Mouse (Mus musculus) MEL (cell line): ENCODE measurements around the gene Naaladl2. TPM values are rescaled to one million over a fixed set of nuclear protein-coding genes. Genes with fewer than 3 reads are reported as not detected.

ENCODE experiments used
- DNase-seq: peaks from one replicate; pipeline ENCODE4 v3.0.0; 2011; ENCODE audit warnings: low read depth, low spot score
- H3K27ac ChIP-seq: 2 replicates; pipeline ENCODE4 v1.5.1; 2012; ENCODE audit warnings: low read depth, mild to moderate bottlenecking, control low read depth, low read length, moderate library complexity; ENCODE audit not compliant: control insufficient read depth
- H3K27me3 ChIP-seq, 2 experiments: fragments of 150-350 bp in 1 of 2; sonication (generic) in 1 of 2; 2 replicates each; pipeline ENCODE4 v1.6.1; 2012; ENCODE audit warnings: low read length in 2 of 2, mild to moderate bottlenecking in 2 of 2, improper control_type of control experiment in 1 of 2, moderate library complexity in 1 of 2; ENCODE audit not compliant: insufficient read depth in 2 of 2, control insufficient read depth in 1 of 2
- H3K36me3 ChIP-seq, 2 experiments: 2 replicates each; pipeline ENCODE4 v1.6.1; 2012 to 2014; ENCODE audit warnings: low read length in 2 of 2, improper control_type of control experiment in 1 of 2, inconsistent platforms in 1 of 2, mild to moderate bottlenecking in 1 of 2; ENCODE audit not compliant: insufficient read depth in 2 of 2, control insufficient read depth in 1 of 2
- H3K4me1 ChIP-seq, 2 experiments: fragments of 150-350 bp in 1 of 2; sonication (generic) in 1 of 2; 2 replicates each; pipeline ENCODE4 v1.6.1; 2012; ENCODE audit warnings: low read length in 2 of 2, improper control_type of control experiment in 1 of 2, mild to moderate bottlenecking in 1 of 2; ENCODE audit not compliant: insufficient read depth in 2 of 2, control insufficient read depth in 1 of 2
- H3K4me3 ChIP-seq, 2 experiments: fragments of 150-350 bp in 1 of 2; sonication (generic) in 1 of 2; 2 replicates each; pipeline ENCODE4 v1.5.1; 2012; ENCODE audit warnings: low read depth in 2 of 2, low read length in 2 of 2, mild to moderate bottlenecking in 2 of 2, moderate library complexity in 2 of 2, control low read depth in 1 of 2, improper control_type of control experiment in 1 of 2; ENCODE audit not compliant: control insufficient read depth in 1 of 2, insufficient read depth in 1 of 2
- H3K79me2 ChIP-seq: 2 replicates; pipeline ENCODE4 v1.6.1; 2012; ENCODE audit warnings: mild to moderate bottlenecking, low read length, moderate library complexity; ENCODE audit not compliant: control insufficient read depth, poor library complexity, insufficient read depth
- H3K9ac ChIP-seq: 2 replicates; pipeline ENCODE4 v1.6.1; 2012; ENCODE audit warnings: low read depth, mild to moderate bottlenecking, control low read depth, low read length, moderate library complexity; ENCODE audit not compliant: control insufficient read depth, poor library complexity, severe bottlenecking
- H3K9me3 ChIP-seq: fragments of 150-350 bp; sonication (generic); replicated peaks from 2 replicates; pipeline ENCODE4 v1.6.1; 2012; ENCODE audit warnings: mild to moderate bottlenecking, low read length, improper control_type of control experiment, moderate library complexity; ENCODE audit not compliant: insufficient read depth
- E2F4 ChIP-seq: IDR thresholded peaks from 2 replicates; pipeline ENCODE4 v1.6.1; 2011; ENCODE audit warnings: low read depth, low read length, improper control_type of control experiment, borderline replicate concordance
- EP300 ChIP-seq, 2 experiments: IDR thresholded peaks; 2 replicates each; pipeline ENCODE4 v1.6.1; 2011; ENCODE audit warnings: improper control_type of control experiment in 2 of 2, low read length in 2 of 2, low read depth in 1 of 2, mild to moderate bottlenecking in 1 of 2
- ETS1 ChIP-seq: IDR thresholded peaks from 2 replicates; pipeline ENCODE4 v1.6.1; 2012; ENCODE audit warnings: low read depth, mild to moderate bottlenecking, inconsistent platforms, low read length, improper control_type of control experiment, moderate library complexity
- GATA1 ChIP-seq: IDR thresholded peaks from 2 replicates; pipeline ENCODE4 v1.6.1; 2011; ENCODE audit warnings: low read depth, low read length, improper control_type of control experiment
- MAX ChIP-seq: IDR thresholded peaks from 2 replicates; pipeline ENCODE4 v1.6.1; 2011; ENCODE audit warnings: low read length, improper control_type of control experiment
- MXI1 ChIP-seq: IDR thresholded peaks from 2 replicates; pipeline ENCODE4 v1.6.1; 2011; ENCODE audit warnings: mild to moderate bottlenecking, low read depth, low read length, improper control_type of control experiment
- MYC ChIP-seq: IDR thresholded peaks from 2 replicates; pipeline ENCODE4 v1.6.1; 2011; ENCODE audit warnings: low read depth, mild to moderate bottlenecking, low read length, improper control_type of control experiment, moderate library complexity
- NRF1 ChIP-seq: IDR thresholded peaks from 2 replicates; pipeline ENCODE4 v1.6.1; 2014; ENCODE audit warnings: low read depth, mild to moderate bottlenecking, inconsistent platforms, low read length, improper control_type of control experiment, moderate library complexity; ENCODE audit not compliant: poor library complexity, insufficient read depth, severe bottlenecking
- POLR2AphosphoS2 ChIP-seq: IDR thresholded peaks from 2 replicates; pipeline ENCODE4 v1.6.1; 2011; ENCODE audit warnings: low read length, improper control_type of control experiment
- SMC3 ChIP-seq: IDR thresholded peaks from 2 replicates; pipeline ENCODE4 v1.6.1; 2011; ENCODE audit warnings: low read depth, low read length, improper control_type of control experiment
- TCF12 ChIP-seq: IDR thresholded peaks from 2 replicates; pipeline ENCODE4 v1.6.1; 2014; ENCODE audit warnings: low read depth, mild to moderate bottlenecking, inconsistent platforms, low read length, improper control_type of control experiment, moderate library complexity
- USF1 ChIP-seq: IDR thresholded peaks from 2 replicates; pipeline ENCODE4 v1.6.1; 2014; ENCODE audit warnings: low read depth, mild to moderate bottlenecking, inconsistent platforms, low read length, improper control_type of control experiment, moderate library complexity
- USF2 ChIP-seq, 2 experiments: IDR thresholded peaks; 2 replicates each; pipeline ENCODE4 v1.6.1; 2011 to 2012; ENCODE audit warnings: improper control_type of control experiment in 2 of 2, low read length in 2 of 2, borderline replicate concordance in 1 of 2, inconsistent platforms in 1 of 2, low read depth in 1 of 2, mild to moderate bottlenecking in 1 of 2; ENCODE audit not compliant: insufficient read depth in 1 of 2
- ZC3H11A ChIP-seq: IDR thresholded peaks from 2 replicates; pipeline ENCODE4 v1.6.1; 2012; ENCODE audit warnings: low read depth, mild to moderate bottlenecking, inconsistent platforms, low read length, improper control_type of control experiment
- ZKSCAN1 ChIP-seq: IDR thresholded peaks from 2 replicates; pipeline ENCODE4 v1.6.1; 2012; ENCODE audit warnings: low read depth, mild to moderate bottlenecking, inconsistent platforms, low read length, improper control_type of control experiment, moderate library complexity
- polyA plus RNA-seq, 2 experiments: library from polyadenylated mRNA; stranded (reverse) in 1 of 2; unstranded in 1 of 2; fragments of >175 nt in 1 of 2; fragments of >200 nt in 1 of 2; gene quantifications; 2 replicates each; pipeline versions ENCODE4 v1.2.1 to v1.2.4; 2012; ENCODE audit warnings: low replicate concordance in 2 of 2, low read depth in 1 of 2; ENCODE audit not compliant: insufficient read length in 2 of 2, insufficient read depth in 1 of 2, missing spikeins in 1 of 2
- total RNA-seq: library from RNA; depleted of rRNA; stranded (reverse); fragments of 300-350 nt; gene quantifications from 2 replicates; pipeline ENCODE4 v1.2.3, GENCODE M21; 2012

Gene Naaladl2
- total and polyA plus RNA-seq, 3 experiments: 0.17 TPM; not detected in 2

GRCm38 (mm10) chr3:24070424-24071168 lies 1073.5 kb downstream of the Naaladl2 start:
- Histone ChIP-seq H3K9me3 (no peaks in the 10 kb centered on the region), H3K4me3 (no peak overlapping the region), H3K27ac (peak overlapping the region; percentile 40; the same call in 1 of the 2 replicates), H3K27me3 (no peaks in the 10 kb centered on the region), H3K4me1 (peaks cover 6 to 7% of the 10 kb centered on the region in 2 experiments), H3K9ac (no peak overlapping the region), H3K79me2 (no peaks in the 10 kb centered on the region), H3K36me3 (peaks cover 0 to 17% of the 10 kb centered on the region in 2 experiments; a peak in 2 of 4 replicates)
- DNase-seq: no peak
- TF ChIP-seq E2F4: no peak
- TF ChIP-seq POLR2AphosphoS2: no peak

GRCm38 (mm10) chr3:24048217-24048616 lies 1095.8 kb downstream of the Naaladl2 start:
- H3K36me3 ChIP-seq: peaks cover 0 to 2% of the 10 kb centered on the region in 2 experiments; a peak in 1 of 4 replicates
- H3K9me3 ChIP-seq: no peaks in the 10 kb centered on the region
- no peak overlapping the region for H3K27ac ChIP-seq
- H3K4me1 ChIP-seq: peaks cover 0 to 4% of the 10 kb centered on the region in 2 experiments; a peak in 1 of 4 replicates
- H3K79me2 ChIP-seq: no peaks in the 10 kb centered on the region
- no peaks in the 10 kb centered on the region for H3K27me3 ChIP-seq
- DNase-seq: no peak
- H3K4me3 ChIP-seq: no peak overlapping the region
- no peak overlapping the region for H3K9ac ChIP-seq
- TF ChIP-seq GATA1: peak; percentile 39; the same call in 1 of the 2 replicates
- no peak for TF ChIP-seq MXI1
- TF ChIP-seq TCF12: peak; percentile 28; the same call in 1 of the 2 replicates

- no peak overlapping the region for H3K27ac ChIP-seq
- no peaks in the 10 kb centered on the region for H3K27me3 ChIP-seq
- no peaks in the 10 kb centered on the region for H3K79me2 ChIP-seq
- H3K9ac ChIP-seq: no peak overlapping the region
- no peaks in the 10 kb centered on the region; a peak in 1 of 4 replicates for H3K4me1 ChIP-seq
- DNase-seq: peak; percentile 65
- TF ChIP-seq SMC3 (no peak), NRF1 (no peak), MYC (peak; percentile 80), ETS1 (0 out of 2 replicates have a peak, but pooled peaks have one; percentile 12), ZC3H11A (no peak), USF2 (IDR thresholded peaks at IDR 0.05; ENCODE audit: borderline replicate concordance in 1 of 2, insufficient read depth in 1 of 2, low read depth in 1 of 2, low read length in 2 of 2) (no peak), MAX (0 out of 2 replicates have a peak, but pooled peaks have one; percentile 63), USF1 (no peak), EP300 (IDR thresholded peaks at IDR 0.05; ENCODE audit: low read depth in 1 of 2, low read length in 2 of 2) (peak in 1 of 2 experiments; percentile 22; a peak in 1 of 4 replicates), ZKSCAN1 (no peak), MXI1 (no peak)
- no peaks in the 10 kb centered on the region for H3K9me3 ChIP-seq
- H3K36me3 ChIP-seq: no peaks in the 10 kb centered on the region; a peak in 1 of 4 replicates
- H3K4me3 ChIP-seq: peak overlapping the region in 1 of 2 experiments; percentile 9; a peak in 1 of 4 replicates
Observed at GRCm38 (mm10) chr3:24001741-24002140, 1142.3 kb downstream of the Naaladl2 start.
